Mouse (Mus musculus) monocyte, adult 5-6 weeks (primary cell): ENCODE data around the gene Trib3. TPM values are rescaled to one million over a fixed set of nuclear protein-coding genes. Genes with fewer than 3 reads are reported as not detected.
"Not testable (repeated sequence)": the region's sequence is repeated elsewhere in the genome, so short reads cannot be mapped to it uniquely, and the experiment has no call there.

ENCODE experiments used
- ATAC-seq: fragments of 153-309, 156-312 bp; replicated peaks from 2 replicates; pipeline ENCODE4 v1.8.0; 2017; ENCODE audit warnings: mild to moderate bottlenecking; ENCODE audit not compliant: low TSS enrichment, insufficient number of reproducible peaks, severe bottlenecking, poor library complexity, low FRiP score
- total RNA-seq: library from RNA; stranded (forward); fragments of 200-1000, 200-491, 200-594 nt; gene quantifications from 3 replicates; pipeline ENCODE4 v1.2.3, GENCODE M21; 2017

Gene Trib3
- total RNA-seq = not detected in 3 replicates

GRCm38 (mm10) chr2:152343329-152344213 is at the start of gene Trib3:
Trib3 (minus strand) TSS chr2:152344032.
- peak; percentile 77 for ATAC-seq

- ATAC-seq = no peak
Measured at GRCm38 (mm10) chr2:152393225-152394017, 49.6 kb upstream of the Trib3 start.

GRCm38 (mm10) chr2:152392786-152393185 is 49.0 kb upstream of the Trib3 start:
- no peak for ATAC-seq

- no peak for ATAC-seq
Measured at GRCm38 (mm10) chr2:152384191-152384590, 40.4 kb upstream of the Trib3 start.

- no peak for ATAC-seq
Measured at GRCm38 (mm10) chr2:152376345-152376741, 32.5 kb upstream of the Trib3 start, which contains the start of gene Nrsn2. Nrsn2 (minus strand) TSS chr2:152376638.

GRCm38 (mm10) chr2:152375652-152376344 is 32.0 kb upstream of the Trib3 start:
- ATAC-seq = no peak

- no peak for ATAC-seq
Measured at GRCm38 (mm10) chr2:152373547-152373946, 29.7 kb upstream of the Trib3 start.

- no peak for ATAC-seq
Measured at GRCm38 (mm10) chr2:152372661-152373060, 28.8 kb upstream of the Trib3 start.

GRCm38 (mm10) chr2:152372104-152372503 is 28.3 kb upstream of the Trib3 start:
- ATAC-seq = no peak

- ATAC-seq = 0 out of 2 replicates have a peak, but pooled peaks have one; percentile 44
Measured at GRCm38 (mm10) chr2:152368532-152369140, 24.8 kb upstream of the Trib3 start.

- no peak for ATAC-seq
Measured at GRCm38 (mm10) chr2:152367917-152368316, 24.1 kb upstream of the Trib3 start.

GRCm38 (mm10) chr2:152363245-152364147 is 19.7 kb upstream of the Trib3 start:
- ATAC-seq = peak; percentile 73

- no peak for ATAC-seq
Measured at GRCm38 (mm10) chr2:152361193-152361592, 17.4 kb upstream of the Trib3 start.

GRCm38 (mm10) chr2:152360271-152360775 is 16.5 kb upstream of the Trib3 start:
- no peak for ATAC-seq

- ATAC-seq = no peak
Measured at GRCm38 (mm10) chr2:152359616-152360015, 15.8 kb upstream of the Trib3 start.

GRCm38 (mm10) chr2:152358977-152359376 is 15.1 kb upstream of the Trib3 start:
- not testable (repeated sequence) for ATAC-seq

- ATAC-seq = no peak
Measured at GRCm38 (mm10) chr2:152357254-152357653, 13.4 kb upstream of the Trib3 start.
